Mouse (Mus musculus) neural tube, postnatal 0 days (tissue): Measurements from ENCODE around the gene Ptgr2. TPM values are rescaled to one million over a fixed set of nuclear protein-coding genes. Genes with fewer than 3 reads are reported as not detected.

ENCODE experiments used
- polyA plus RNA-seq: library from polyadenylated mRNA; unstranded; fragments of >200 nt; fragmentation: Nextera tagmentation; extraction: Ambion mirVana; gene quantifications from 2 replicates; pipeline ENCODE4 v1.2.1, GENCODE M21; 2015

Gene Ptgr2
- polyA plus RNA-seq, result 15.4 and 17.5 TPM in 2 replicates

DNA sequence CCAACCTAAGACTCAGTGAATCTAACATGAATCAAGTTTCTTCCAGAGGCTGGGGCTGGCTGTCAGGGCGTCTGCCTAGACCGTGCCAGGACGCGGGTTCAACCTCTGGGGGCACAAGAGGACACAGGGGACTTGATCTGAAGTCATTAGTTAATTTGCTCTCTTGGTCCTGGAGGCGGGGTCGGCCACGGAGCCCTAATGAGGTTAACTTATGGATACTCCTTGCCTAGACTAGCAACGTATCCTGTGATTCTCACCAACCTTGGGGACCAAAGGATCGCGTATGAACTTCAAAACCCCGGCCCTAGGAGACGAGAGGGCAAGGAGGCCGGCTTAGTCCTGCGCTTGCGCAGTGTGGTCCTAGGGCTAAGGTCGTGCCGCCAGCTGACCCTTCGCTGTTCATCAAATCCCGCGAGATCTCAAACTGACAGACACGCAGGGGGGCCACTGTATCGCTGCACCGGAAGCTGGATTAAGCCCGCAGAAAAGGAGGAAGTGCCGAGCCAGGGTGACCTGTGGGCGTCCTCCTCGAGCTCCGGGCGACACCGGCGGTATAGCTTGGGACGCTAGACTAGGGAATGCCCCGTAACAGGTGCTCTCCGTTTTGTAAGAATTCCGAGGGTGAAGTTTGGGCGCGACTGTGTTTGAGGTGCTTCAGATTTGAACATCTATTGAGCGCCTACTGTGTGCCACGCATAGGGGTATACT lies at the start of gene Ptgr2:
TSS of gene Ptgr2 (plus strand) at position 348 of the 708 bp plus-strand sequence.

DNA sequence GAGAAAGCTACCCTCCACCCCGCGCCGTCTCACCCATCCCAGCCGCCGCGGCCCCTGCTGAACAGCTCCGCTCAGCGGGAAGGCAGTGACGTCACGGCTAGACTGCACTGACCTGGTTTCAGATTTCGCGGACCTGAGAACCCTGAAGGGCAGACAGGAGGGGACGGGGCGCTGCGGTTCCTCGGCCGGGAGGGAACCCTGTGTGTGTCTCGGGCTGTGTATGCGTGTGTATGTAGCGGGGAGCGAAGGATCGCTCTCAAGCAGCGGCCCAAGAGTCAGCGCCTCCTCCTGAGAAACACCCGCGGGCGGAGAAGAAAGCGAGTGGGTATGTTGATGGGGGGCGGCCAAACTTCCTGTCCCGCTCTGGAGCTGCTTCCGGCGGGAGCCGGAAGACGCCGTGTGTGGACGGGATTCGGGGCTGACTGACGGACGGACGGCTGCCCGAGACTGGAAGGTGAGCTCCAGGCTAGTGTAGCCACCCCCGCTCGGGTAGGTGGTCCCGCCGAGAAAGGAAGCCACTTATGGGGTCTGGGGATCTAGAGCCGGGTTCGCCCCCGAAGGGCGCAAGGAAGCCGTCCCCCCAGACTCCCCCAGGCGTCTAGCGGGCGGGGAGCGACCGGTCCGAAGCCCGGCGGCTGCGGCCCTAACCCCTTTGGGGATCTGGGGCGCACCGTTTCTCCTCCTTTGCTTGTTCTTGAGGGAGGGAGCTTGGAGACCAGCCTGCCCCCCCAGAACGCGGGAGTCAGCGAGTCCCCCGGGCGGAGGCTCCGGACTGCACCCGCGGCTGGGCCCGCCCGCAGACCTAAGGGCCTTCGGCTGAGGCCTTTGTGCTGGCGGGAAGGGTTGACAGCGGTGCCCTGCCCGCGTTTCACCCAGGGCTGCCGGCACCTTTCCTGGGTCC lies 31.9 kb downstream of the Ptgr2 start, which contains the start of gene Zfp410:
TSS of gene Zfp410 (plus strand) at position 132 of the 901 bp plus-strand sequence.

DNA sequence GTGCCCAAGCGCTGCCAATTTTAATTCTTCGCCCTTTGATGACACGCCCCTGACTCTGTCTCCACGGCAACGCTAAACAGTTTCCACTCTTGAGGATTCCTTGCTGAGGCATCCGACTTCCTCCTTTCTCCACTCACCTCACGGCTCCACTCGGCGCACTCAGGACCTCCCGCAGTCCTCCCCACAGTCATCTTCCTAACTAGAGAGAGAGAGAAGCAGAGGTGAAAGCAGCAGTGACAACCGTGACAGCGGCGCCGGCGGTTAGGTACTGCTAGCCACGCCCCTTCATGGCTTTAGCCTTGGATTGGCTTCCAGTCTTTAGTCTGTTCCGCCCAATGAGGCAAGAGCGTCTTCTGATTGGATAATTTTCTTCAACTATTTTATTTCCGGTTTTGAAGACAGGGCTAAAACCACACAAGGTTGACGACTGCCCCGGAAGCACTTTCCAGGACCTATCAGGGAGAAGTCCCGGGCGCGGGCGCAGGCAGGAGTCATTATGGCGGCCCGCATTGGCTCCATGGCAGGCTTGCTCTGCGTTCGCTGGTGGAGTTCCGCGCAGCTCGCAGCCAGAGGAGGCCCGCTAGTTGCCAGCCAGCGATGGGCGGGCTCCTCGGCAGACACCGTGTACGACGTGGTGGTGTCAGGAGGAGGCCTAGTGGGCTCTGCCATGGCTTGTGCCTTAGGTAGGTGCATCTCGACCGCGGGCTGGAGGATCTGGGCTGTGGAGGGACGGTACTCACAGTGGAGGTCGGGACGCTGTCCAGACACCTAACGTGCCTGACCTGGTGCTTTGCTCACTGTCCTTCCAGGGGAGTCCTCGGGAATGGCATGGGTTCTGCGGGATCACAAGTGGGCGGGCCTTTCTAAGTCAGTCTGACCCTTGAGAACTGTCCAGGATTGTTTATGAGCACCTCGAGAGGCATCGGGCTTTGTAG lies 76.8 kb downstream of the Ptgr2 start, which contains the start of the genes Coq6 and Fam161b:
TSS of gene Coq6 (plus strand) at position 103 of the 935 bp plus-strand sequence.
TSS of gene Fam161b (minus strand) at position 279 of the 935 bp plus-strand sequence.

Other genes starting within 250 kb of the Ptgr2 start
- gene Acot4, start 246.9 kb upstream of the Ptgr2 start, polyA plus RNA-seq, result 0.84 and 1.6 TPM in 2 replicates
- gene Gm49366, start 246.3 kb upstream of the Ptgr2 start, polyA plus RNA-seq, result not detected in 2 replicates
- 1.5 and 1.6 TPM in 2 replicates for gene Acot3, start 233.1 kb upstream of the Ptgr2 start, polyA plus RNA-seq
- gene Acot5, start 215.9 kb upstream of the Ptgr2 start, polyA plus RNA-seq, result 3.4 TPM in 2 replicates
- gene Acot6, start 184.6 kb upstream of the Ptgr2 start, polyA plus RNA-seq, result 1.8 and 1.9 TPM in 2 replicates
- gene Dnal1, start 170.9 kb upstream of the Ptgr2 start, polyA plus RNA-seq, result 8.2 and 11.2 TPM in 2 replicates
- gene Pnma1, start 136.7 kb upstream of the Ptgr2 start, polyA plus RNA-seq, result 4.1 and 4.5 TPM in 2 replicates
- 3.7 and 4.1 TPM in 2 replicates for gene Elmsan1, start 66.4 kb upstream of the Ptgr2 start, polyA plus RNA-seq
- gene Zfp410, start 31.6 kb downstream of the Ptgr2 start, polyA plus RNA-seq, result 42.4 and 46.6 TPM in 2 replicates
- gene Coq6, start 76.4 kb downstream of the Ptgr2 start, polyA plus RNA-seq, result 35.3 and 37.0 TPM in 2 replicates
- 10.4 and 12.4 TPM in 2 replicates for gene Fam161b, start 76.6 kb downstream of the Ptgr2 start, polyA plus RNA-seq
- 11.0 and 12.6 TPM in 2 replicates for gene Entpd5, start 123.8 kb downstream of the Ptgr2 start, polyA plus RNA-seq
- 2.8 and 3.0 TPM in 2 replicates for gene Bbof1, start 123.8 kb downstream of the Ptgr2 start, polyA plus RNA-seq
- 20.4 and 22.0 TPM in 2 replicates for gene Rnf113a2, start 132.0 kb downstream of the Ptgr2 start, polyA plus RNA-seq
- gene Aldh6a1, start 165.8 kb downstream of the Ptgr2 start, polyA plus RNA-seq, result 44.9 and 50.0 TPM in 2 replicates
- gene Lin52, start 166.2 kb downstream of the Ptgr2 start, polyA plus RNA-seq, result 26.9 and 27.0 TPM in 2 replicates